Mouse (Mus musculus) thymus, adult 18-20 months (tissue): Measurements from ENCODE around the gene D8Ertd738e.

Experiments
- DNase-seq, 2 experiments: peaks; one replicate each; pipeline ENCODE4 v3.0.0; 2022; ENCODE audit warnings: mixed read lengths in 2 of 2

Gene D8Ertd738e

GRCm38 (mm10) chr8:84201545-84202245, 47.8 kb downstream of the D8Ertd738e start:
- DNase-seq, result no peak

GRCm38 (mm10) chr8:84200652-84201544, 48.6 kb downstream of the D8Ertd738e start:
- DNase-seq, result peak in 1 of 2 experiments; percentile 44

GRCm38 (mm10) chr8:84200126-84200555, 49.4 kb downstream of the D8Ertd738e start:
- DNase-seq, result peak in 1 of 2 experiments; percentile 51

- DNase-seq, result no peak
Observed at GRCm38 (mm10) chr8:84199348-84200125, 50.0 kb downstream of the D8Ertd738e start.

GRCm38 (mm10) chr8:84198871-84199270, 50.6 kb downstream of the D8Ertd738e start:
- no peak for DNase-seq

- peak; percentile 92 to 95 for DNase-seq
Observed at GRCm38 (mm10) chr8:84197922-84198774, 51.4 kb downstream of the D8Ertd738e start.

GRCm38 (mm10) chr8:84197141-84197921, 52.2 kb downstream of the D8Ertd738e start:
- DNase-seq, result peak; percentile 75 to 82
